Mouse (Mus musculus): Measurements from ENCODE around the gene Unc93a.
"Not testable (repeated sequence)": the region's sequence is repeated elsewhere in the genome, so short reads cannot be mapped to it uniquely, and the experiment has no call there.

Unc93a gene

GRCm38 (mm10) chr17:13131710-13132109 lies at the start of gene Unc93a:
Gene Unc93a, minus strand, starts transcription at chr17:13131810.
- DNase-seq (ENCODE audit: low read depth) = not testable (repeated sequence)

GRCm38 (mm10) chr17:13180491-13180890 lies 48.9 kb upstream of the Unc93a start:
- DNase-seq (ENCODE audit: low read depth) = not testable (repeated sequence)

- not testable (repeated sequence) for DNase-seq (ENCODE audit: low read depth)
Measured at GRCm38 (mm10) chr17:13179021-13179420, 47.4 kb upstream of the Unc93a start.

- not testable (repeated sequence) for DNase-seq (ENCODE audit: low read depth)
Measured at GRCm38 (mm10) chr17:13177796-13178195, 46.2 kb upstream of the Unc93a start.

- not testable (repeated sequence) for DNase-seq (ENCODE audit: low read depth)
Measured at GRCm38 (mm10) chr17:13175609-13176008, 44.0 kb upstream of the Unc93a start.

GRCm38 (mm10) chr17:13174029-13174428 lies 42.4 kb upstream of the Unc93a start:
- DNase-seq (ENCODE audit: low read depth) = not testable (repeated sequence)

GRCm38 (mm10) chr17:13173578-13173977 lies 42.0 kb upstream of the Unc93a start:
- DNase-seq (ENCODE audit: low read depth) = not testable (repeated sequence)

GRCm38 (mm10) chr17:13146128-13146527 lies 14.5 kb upstream of the Unc93a start:
- DNase-seq (ENCODE audit: low read depth) = not testable (repeated sequence)

- not testable (repeated sequence) for DNase-seq (ENCODE audit: low read depth)
Measured at GRCm38 (mm10) chr17:13144580-13145215, 13.1 kb upstream of the Unc93a start.

GRCm38 (mm10) chr17:13142665-13143064 lies 11.1 kb upstream of the Unc93a start:
- not testable (repeated sequence) for DNase-seq (ENCODE audit: low read depth)

- not testable (repeated sequence) for DNase-seq (ENCODE audit: low read depth)
Measured at GRCm38 (mm10) chr17:13135356-13135755, 3.7 kb upstream of the Unc93a start.

GRCm38 (mm10) chr17:13132352-13132751 lies 742 bp upstream of the Unc93a start:
- DNase-seq (ENCODE audit: low read depth) = not testable (repeated sequence)

- DNase-seq (ENCODE audit: low read depth) = not testable (repeated sequence)
Measured at GRCm38 (mm10) chr17:13129737-13130465, 1.7 kb downstream of the Unc93a start.

GRCm38 (mm10) chr17:13129324-13129723 lies 2.3 kb downstream of the Unc93a start:
- DNase-seq (ENCODE audit: low read depth) = not testable (repeated sequence)

GRCm38 (mm10) chr17:13124241-13124640 lies 7.4 kb downstream of the Unc93a start:
- DNase-seq (ENCODE audit: low read depth) = not testable (repeated sequence)

- not testable (repeated sequence) for DNase-seq (ENCODE audit: low read depth)
Measured at GRCm38 (mm10) chr17:13123308-13124038, 8.1 kb downstream of the Unc93a start.

GRCm38 (mm10) chr17:13112504-13113291 lies 18.9 kb downstream of the Unc93a start:
- DNase-seq (ENCODE audit: low read depth) = not testable (repeated sequence)

GRCm38 (mm10) chr17:13106563-13106962 lies 25.0 kb downstream of the Unc93a start:
- not testable (repeated sequence) for DNase-seq (ENCODE audit: low read depth)

GRCm38 (mm10) chr17:13092960-13093359 lies 38.6 kb downstream of the Unc93a start:
- not testable (repeated sequence) for DNase-seq (ENCODE audit: low read depth)

- DNase-seq (ENCODE audit: low read depth) = not testable (repeated sequence)
Measured at GRCm38 (mm10) chr17:13092100-13092764, 39.4 kb downstream of the Unc93a start.

GRCm38 (mm10) chr17:13091510-13091909 lies 40.1 kb downstream of the Unc93a start:
- DNase-seq (ENCODE audit: low read depth) = not testable (repeated sequence)
